Mouse (Mus musculus) embryonic stem cell, embryonic (primary cell): ENCODE measurements around the gene Hoxd3.

Source experiments
- CTCF ChIA-PET, 4 experiments: fragments of 300-600 bp in 2 of 4; fragments of 350-600 bp in 2 of 4; sonication (Branson Sonifier 250); formaldehyde crosslinking; loops; one replicate each; lab custom pipeline; 2022; ENCODE audit warnings: inconsistent platforms in 2 of 4; lab: Charles Lee
- POLR2A ChIA-PET, 4 experiments: fragments of 300-600 bp in 2 of 4; fragments of 350-600 bp in 2 of 4; sonication (Branson Sonifier 250); formaldehyde crosslinking; loops; one replicate each; lab custom pipeline; 2022; ENCODE audit warnings: antibody characterized with exemption in 4 of 4, inconsistent platforms in 1 of 4; lab: Charles Lee

Gene Hoxd3

DNA sequence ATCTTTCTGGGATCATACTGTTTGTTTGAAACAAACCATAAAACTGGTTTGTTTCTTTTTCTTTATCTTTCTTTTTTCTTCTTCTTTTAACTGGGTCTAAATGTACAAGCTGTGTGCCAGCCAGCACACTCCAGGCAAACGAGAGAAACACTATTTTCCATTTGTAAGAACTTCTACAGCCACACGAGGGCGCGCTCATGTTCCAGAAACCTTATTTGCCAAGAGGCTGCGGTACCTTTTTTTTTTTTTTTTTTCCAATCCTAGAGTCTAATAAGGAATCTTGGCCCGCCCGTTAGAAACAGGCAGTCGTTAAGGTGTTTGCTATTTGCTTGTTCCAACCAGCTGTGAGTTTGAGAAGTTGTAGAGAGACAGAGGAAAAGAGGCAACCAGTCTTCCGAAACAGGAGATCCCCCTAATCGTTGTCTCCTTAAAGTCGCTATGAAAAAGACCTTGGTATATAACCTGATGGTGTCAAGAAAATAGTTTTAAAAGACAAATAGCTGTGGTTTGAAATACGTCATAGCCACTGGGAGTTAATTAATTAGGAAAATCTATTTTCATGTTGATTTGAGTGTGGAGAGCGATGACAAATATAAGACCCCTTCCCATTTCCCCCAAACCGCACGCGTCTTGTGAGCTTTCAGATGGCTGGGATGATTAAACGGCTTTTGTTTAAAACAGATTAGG, 25.3 kb upstream of the Hoxd3 start:
- POLR2A ChIA-PET, result interaction anchor here in 2 of 4 experiments (0.7 to 1.4 kb wide), 3 partner anchors 14 to 57 kb away, joined by 3 to 6 read pairs (median 3); no protein-coding TSS in a partner anchor
- CTCF ChIA-PET, result interaction anchor here (0.6 to 1.2 kb wide), 17 partner anchors 8 to 1171 kb away, joined by 3 to 10 read pairs (median 4); partner anchors contain the start of gene Hoxd9 (in 1 of the 4)

DNA sequence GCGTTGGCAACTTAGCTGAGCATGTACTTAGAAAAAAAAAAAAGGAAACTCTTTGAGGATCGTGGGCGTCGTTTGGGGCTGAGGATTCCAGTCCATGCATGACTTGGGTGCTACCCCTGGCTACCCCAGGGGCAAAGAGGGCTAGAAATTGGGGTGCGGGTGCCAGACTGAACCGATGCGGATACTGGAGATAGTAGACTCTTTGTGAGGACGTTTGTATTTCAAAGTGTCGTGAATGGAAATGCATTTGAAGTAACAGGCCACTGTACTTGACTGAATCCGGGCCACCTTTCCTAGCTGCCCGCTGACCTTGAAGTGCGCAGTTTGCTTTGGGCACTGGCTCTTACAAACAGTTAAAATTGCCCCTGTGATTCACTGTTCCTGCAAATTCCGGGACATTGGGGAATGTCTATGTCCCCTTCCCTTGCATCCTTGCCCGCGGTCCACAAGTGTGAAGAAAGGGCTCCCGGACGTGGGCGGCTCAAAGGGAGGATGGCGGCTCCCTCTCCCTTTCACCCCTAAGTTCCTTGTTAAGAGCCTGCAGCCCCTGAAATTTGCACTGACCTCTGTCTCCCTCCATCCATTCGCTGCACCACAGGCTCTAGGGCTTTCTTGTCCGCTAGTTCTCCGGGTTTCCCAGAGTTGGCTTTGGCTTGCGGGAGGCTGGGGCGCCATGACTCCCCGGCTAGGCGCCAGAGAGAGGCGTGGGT, 24.6 kb upstream of the Hoxd3 start:
- ChIA-PET CTCF (interaction anchor here (0.6 to 1.2 kb wide), 8 partner anchors 9 to 879 kb away, joined by 3 to 10 read pairs (median 4); no protein-coding TSS in a partner anchor), POLR2A (interaction anchor here in 1 of 4 experiments (1.1 kb wide), 1 partner anchor 19 kb away, joined by 5 read pairs; no protein-coding TSS in a partner anchor)

DNA sequence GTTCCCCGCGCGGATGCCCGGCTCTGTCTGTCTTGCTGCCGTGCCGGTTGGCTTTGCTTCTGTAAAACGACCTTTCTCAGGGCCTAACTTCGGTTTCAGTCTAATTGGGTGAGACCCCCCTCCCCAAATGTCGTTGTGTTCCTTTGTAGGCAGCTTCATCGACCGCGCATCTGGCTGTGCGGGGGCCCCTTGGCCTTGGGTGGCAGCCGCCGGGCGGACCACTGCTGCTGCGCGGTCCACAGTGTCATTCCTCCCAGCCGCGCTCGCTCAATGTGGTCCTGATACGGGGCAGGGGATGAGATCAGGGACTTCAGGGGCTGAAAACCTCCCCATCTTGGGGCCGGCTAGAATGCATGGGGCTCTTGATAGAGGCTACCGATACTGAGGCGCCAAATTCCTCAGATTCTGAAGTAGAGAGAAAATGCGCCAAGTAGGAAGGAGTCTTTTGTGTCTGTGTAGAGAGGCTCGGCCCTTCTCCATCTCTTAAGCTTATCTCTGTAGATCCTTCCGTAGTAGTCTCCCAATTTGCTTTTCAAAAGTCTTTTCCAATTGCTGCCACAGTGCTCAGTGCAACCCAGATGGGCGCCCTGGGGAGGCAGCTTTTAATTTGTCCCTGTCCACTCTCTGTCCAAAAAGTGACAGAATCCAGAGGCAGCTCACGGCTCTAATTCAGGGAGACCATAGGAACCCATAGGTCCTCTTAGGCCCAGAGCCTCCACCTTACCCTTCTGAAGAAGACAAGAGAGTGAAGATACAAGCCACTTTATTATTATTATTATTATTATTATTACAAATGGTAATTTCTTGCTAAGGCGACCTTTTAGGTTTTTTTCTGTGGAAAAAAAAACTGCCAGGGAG, 23.8 kb upstream of the Hoxd3 start:
- CTCF ChIA-PET, result interaction anchor here in 1 of 4 experiments (1.2 kb wide), 1 partner anchor 15 kb away, joined by 3 read pairs; no protein-coding TSS in a partner anchor
- POLR2A ChIA-PET, result interaction anchor here in 1 of 4 experiments (0.5 to 1.1 kb wide), 3 partner anchors 12 to 180 kb away, joined by 4 to 5 read pairs (median 4); no protein-coding TSS in a partner anchor

DNA sequence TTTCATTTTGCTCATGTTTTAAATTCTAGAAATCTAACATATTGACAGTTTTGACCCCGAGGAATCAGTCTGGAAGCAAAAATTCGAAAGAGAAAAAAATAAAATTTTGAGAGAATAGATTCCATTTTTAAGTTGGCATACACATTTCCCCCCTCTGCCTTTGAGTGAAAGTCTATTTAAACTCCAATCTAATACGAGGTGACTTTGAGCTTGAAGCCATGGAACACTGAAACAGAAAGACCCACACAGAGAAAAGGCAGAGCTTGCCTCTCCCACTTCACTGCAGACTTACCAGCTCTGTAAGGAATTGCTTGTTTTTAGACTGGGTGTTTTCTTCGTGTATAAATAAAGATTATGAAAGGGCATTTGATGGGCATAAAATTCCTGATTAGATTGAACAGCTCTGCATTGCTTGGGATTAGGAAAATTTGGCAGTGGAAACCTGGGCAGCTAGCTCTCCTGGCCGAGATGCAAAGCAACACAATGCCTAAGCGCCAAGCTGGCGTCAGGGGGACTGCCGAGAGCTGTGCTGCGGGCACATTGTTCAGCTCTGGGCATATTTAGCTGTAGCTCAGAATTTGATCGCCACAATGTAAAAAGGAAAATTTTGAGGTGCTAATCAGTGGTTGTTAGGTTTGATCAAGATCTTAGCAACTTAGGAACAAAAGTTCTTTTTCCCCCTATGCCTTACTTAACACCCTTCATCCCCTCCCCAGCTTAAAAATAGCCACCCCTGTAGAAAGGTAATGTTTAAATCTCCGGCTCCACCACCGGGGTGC, 22.7 kb upstream of the Hoxd3 start:
- CTCF ChIA-PET, result interaction anchor here in 3 of 4 experiments (0.6 to 2.7 kb wide), 6 partner anchors 10 to 462 kb away, joined by 3 to 9 read pairs (median 3); partner anchors contain the start of genes Hoxd11 (in 1 of the 3), Hoxd3 (in 1 of the 3) and Hoxd4 (in 1 of the 3)
- POLR2A ChIA-PET, result interaction anchor here in 2 of 4 experiments (0.5 to 1.8 kb wide), 8 partner anchors 11 to 45 kb away, joined by 3 to 6 read pairs (median 4); no protein-coding TSS in a partner anchor

DNA sequence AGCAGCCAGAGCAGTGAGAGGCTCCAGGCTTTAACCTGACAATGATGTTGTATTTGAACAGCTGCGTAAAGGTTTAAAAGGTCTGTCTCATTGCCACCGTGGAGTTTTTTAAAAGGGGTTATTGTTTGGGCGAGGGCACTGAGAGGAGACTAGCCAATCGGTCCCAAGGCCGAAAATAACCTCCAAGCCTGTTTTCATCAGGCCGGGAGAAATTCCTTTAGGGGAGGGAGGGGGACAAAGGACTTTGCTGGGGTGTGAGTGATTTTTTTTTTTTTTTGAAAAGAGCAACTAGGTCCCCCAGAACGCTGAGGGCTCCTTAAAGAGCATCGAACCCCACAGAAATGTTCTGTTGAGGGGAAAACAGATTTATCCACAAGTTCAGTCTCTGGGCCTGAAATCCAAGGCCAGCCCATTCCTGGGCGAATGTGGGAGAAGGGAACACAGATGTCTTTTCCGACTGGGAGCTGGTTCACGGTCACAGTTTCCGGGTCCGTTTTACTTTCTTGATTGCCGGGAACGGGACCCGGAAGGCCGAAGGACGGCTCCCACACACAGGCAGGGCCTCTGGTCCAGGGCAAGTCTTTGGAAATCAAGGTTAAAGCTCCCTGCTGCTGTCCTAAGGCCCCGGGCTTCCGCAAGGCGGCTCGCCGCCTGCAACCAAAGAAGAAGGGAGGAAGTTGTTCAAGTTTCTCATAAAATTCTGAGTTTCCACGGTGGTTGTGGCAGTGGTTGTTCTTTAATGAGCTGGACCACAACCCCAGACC, 22.0 kb upstream of the Hoxd3 start:
- CTCF ChIA-PET, result interaction anchor here (0.6 to 2.7 kb wide), 8 partner anchors 11 to 461 kb away, joined by 3 to 9 read pairs (median 3); partner anchors contain the start of genes Hoxd11 (in 1 of the 4), Hoxd3 (in 1 of the 4) and Hoxd4 (in 1 of the 4)
- POLR2A ChIA-PET, result interaction anchor here in 2 of 4 experiments (0.6 to 1.8 kb wide), 10 partner anchors 10 to 912 kb away, joined by 3 to 5 read pairs (median 3); partner anchors contain the start of genes Hoxd11 (in 1 of the 2) and Hoxd13 (in 1 of the 2)

DNA sequence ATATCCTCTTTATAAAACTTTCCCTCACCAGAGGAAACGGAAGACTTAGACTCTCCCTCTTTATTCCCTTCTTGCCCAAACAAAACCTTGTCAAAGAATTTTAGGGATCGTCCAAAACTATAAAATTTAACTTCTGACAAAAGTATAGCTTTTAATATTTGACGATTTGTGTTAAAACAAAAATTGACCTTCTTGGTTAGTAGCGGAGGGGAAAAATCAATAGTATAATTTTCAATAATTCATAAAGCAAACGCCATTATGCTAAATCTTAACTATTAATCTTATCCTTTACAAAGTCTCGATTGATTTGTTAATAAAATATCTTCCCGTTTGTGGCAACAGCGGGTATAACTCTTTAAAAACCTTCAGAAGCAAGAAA, 21.4 kb upstream of the Hoxd3 start:
- ChIA-PET POLR2A (interaction anchor here (0.6 to 1.8 kb wide), 9 partner anchors 9 to 912 kb away, joined by 3 to 5 read pairs (median 3); partner anchors contain the start of genes Hoxd11 (in 1 of the 4) and Hoxd13 (in 1 of the 4)), CTCF (interaction anchor here (0.6 to 2.7 kb wide), 8 partner anchors 10 to 460 kb away, joined by 3 to 8 read pairs (median 3); partner anchors contain the start of gene Hoxd11 (in 1 of the 4))

DNA sequence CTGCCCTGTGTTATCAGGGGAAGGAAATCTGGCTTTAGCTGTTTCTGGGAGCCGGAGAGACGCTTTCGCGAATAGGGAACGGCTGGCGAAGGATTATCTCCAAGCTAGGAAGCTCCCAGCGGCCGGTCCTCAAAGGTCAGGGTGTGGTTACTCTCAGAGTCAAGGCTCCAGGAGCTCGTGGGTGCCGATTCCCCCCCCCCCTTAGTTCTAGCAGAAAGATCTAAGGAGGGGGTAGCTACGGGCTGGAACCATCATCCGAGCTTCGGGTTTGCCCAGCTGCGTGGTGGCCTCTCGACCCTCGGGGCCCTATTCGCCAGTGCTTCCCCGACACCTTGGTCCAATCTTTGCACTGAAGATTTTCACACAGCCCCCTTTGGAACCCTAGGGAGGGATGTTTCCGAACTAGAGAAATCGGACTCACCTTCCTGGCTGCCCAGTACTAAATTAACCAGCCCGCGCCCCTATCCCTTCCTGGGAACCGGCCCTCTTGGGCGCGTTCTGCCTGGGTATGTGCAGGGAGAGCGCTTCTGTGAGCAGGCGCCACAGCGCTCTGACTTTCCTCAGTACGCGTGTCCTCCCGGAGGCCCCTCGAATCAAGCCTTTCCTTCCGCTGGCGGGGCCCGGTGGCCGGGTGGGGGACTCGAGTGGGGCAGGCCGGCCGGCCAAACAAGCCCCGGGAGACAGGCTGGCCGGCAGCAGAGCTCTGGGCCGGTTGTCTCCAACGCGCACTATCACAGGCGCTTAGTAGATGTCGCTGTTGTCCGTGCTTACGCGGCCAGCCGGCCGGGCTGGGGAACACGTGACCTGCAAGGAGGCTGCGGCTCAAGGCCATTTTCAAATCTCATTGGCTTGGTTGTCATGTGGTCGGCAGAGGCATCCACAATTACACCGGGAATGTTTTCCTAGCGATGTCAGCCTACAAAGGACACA, 20.4 kb upstream of the Hoxd3 start, which contains the start of gene Hoxd10:
Hoxd10 (plus strand) TSS at position 903 of the 930 bp plus-strand sequence.
- POLR2A ChIA-PET, result interaction anchor here (0.5 to 1.4 kb wide), 9 partner anchors 10 to 929 kb away, joined by 3 to 6 read pairs (median 3); partner anchors contain the start of gene Hoxd11 (in 1 of the 4)

DNA sequence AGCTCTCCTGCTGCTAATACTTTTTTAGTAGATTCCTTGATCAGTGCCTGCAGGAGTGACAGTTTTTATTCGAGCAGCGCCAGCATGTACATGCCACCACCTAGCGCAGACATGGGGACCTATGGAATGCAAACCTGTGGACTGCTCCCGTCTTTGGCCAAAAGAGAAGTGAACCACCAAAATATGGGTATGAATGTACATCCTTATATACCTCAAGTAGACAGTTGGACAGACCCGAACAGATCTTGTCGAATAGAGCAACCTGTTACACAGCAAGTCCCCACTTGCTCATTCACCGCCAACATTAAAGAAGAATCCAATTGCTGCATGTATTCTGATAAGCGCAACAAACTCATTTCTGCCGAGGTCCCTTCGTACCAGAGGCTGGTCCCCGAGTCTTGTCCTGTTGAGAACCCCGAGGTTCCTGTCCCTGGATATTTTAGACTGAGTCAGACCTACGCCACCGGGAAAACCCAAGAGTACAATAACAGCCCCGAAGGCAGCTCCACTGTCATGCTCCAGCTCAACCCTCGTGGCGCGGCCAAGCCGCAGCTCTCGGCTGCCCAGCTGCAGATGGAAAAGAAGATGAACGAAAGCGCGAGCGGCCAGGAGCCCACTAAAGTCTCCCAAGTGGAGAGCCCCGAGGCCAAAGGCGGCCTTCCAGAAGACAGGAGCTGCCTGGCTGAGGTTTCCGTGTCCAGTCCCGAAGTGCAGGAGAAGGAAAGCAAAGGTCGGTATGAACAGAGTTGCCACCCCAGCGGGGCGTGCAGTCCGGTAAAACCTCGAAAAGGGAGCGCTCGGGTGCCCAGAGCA, 19.5 kb upstream of the Hoxd3 start:
- CTCF ChIA-PET, result interaction anchor here in 3 of 4 experiments (1.0 to 2.7 kb wide), 12 partner anchors 8 to 459 kb away, joined by 3 to 8 read pairs (median 3); no protein-coding TSS in a partner anchor
- POLR2A ChIA-PET, result interaction anchor here in 3 of 4 experiments (0.6 to 1.8 kb wide), 9 partner anchors 9 to 1012 kb away, joined by 3 to 4 read pairs (median 3); partner anchors contain the start of genes Hoxd11 (in 1 of the 3) and Nfe2l2 (in 1 of the 3)

More for the DNA sequence above, 20.4 kb upstream of the Hoxd3 start, which contains the start of gene Hoxd10:
- CTCF ChIA-PET, result interaction anchor here in 3 of 4 experiments (0.6 to 2.7 kb wide), 15 partner anchors 9 to 1648 kb away, joined by 3 to 8 read pairs (median 3); partner anchors contain the start of gene Hoxd11 (in 1 of the 3)

DNA sequence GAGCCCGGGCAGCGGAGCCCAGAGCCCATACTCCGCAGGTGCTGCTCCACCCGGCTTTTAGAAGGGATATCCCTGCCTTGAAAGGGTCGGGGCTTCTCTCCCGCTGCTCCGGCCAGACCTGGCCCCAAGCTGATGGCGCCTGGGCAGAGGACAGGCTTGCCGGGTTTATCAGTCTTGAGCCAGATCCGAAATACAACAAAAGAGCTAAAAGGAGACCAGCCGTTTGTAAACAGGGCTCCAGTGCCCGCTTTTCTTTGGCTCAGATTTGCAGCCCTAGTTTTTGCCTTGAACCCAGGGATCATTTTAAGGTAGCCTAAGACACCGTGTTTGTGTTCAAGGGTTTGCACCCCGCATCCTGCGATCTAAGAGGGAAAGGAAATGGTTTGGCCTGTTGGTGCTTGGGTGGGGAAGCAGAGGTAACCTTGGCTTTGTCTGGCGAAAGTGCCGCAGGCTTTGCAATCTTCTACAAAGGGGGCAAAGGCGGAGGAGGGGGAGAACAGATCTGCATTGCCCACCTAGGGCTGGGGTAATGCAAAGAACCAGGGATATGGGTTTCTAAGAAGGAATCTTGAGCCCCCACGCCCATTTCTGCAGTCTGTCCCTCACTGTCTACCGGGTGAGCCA, 18.8 kb upstream of the Hoxd3 start:
- ChIA-PET CTCF (interaction anchor here (0.6 to 1.8 kb wide), 7 partner anchors 9 to 444 kb away, joined by 3 to 6 read pairs (median 3); no protein-coding TSS in a partner anchor), POLR2A (interaction anchor here in 2 of 4 experiments (0.6 to 1.8 kb wide), 5 partner anchors 12 to 1011 kb away, joined by 3 to 4 read pairs (median 4); partner anchors contain the start of genes Hoxd11 (in 1 of the 2) and Nfe2l2 (in 1 of the 2))

DNA sequence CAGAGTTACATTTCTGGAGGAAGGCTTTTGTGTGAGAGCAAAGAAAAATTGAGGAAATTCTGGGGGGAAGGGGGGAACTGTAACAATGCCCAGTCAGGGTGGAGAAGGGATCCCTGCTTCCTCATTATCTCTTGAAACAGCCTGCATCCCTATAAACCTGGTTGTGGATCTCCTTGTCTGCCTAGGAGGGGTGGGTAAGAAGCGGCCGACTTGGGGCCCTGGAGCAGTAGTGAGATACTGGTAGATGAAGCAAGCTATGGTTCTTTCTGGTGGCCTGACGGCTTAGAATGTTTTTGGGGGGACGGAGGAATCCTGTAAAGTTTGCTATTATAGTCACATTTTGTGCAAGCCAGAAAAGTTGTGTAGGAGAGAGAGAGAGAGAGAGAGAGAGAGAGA, 18.3 kb upstream of the Hoxd3 start:
- POLR2A ChIA-PET, result interaction anchor here in 1 of 4 experiments (1.0 to 1.8 kb wide), 3 partner anchors 12 to 14 kb away, joined by 3 to 4 read pairs (median 4); partner anchors contain the start of gene Hoxd11
- CTCF ChIA-PET, result interaction anchor here (0.6 to 1.8 kb wide), 6 partner anchors 9 to 444 kb away, joined by 3 to 6 read pairs (median 3); no protein-coding TSS in a partner anchor

DNA sequence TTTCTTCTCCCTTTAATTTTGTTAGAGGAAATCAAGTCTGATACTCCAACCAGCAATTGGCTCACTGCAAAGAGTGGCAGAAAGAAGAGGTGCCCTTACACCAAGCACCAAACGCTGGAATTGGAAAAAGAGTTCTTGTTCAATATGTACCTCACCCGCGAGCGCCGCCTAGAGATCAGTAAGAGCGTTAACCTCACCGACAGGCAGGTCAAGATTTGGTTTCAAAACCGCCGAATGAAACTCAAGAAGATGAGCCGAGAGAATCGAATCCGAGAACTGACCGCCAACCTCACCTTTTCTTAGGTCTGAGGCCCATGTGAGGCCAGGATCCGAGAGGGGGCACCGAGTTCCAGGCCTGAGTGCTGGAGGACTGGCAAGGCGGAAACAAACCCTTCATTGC, 17.7 kb upstream of the Hoxd3 start:
- ChIA-PET CTCF (no interaction called here), POLR2A (no interaction called here)

DNA sequence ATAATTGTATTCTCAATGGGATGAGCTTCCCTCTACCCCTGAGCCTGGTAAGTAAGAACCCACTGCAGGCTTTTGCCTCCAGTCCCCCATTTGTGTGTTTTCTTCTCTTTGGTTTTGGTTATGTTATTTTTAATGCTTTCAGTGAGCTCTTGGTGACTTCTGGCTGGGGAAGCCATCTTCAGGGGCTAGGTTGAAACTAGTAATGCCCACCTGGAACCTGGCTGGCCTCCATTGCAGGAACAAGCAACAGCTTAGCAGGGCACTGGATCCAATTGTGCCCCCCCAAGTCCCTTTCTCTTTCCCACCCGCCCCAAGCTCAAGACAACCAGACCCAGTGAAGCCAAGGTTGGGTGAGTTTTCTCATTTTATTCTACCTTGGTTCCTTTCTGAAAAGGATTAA, 16.3 kb upstream of the Hoxd3 start:
- POLR2A ChIA-PET, result interaction anchor here in 1 of 4 experiments (0.6 to 0.9 kb wide), 3 partner anchors 20 to 184 kb away, joined by 4 to 5 read pairs (median 4); no protein-coding TSS in a partner anchor
- CTCF ChIA-PET, result interaction anchor here in 2 of 4 experiments (0.6 to 0.7 kb wide), 2 partner anchors 8 to 68 kb away, joined by 3 to 4 read pairs; no protein-coding TSS in a partner anchor
